Mouse (Mus musculus): ENCODE measurements around the gene Gstm1. TPM values are rescaled to one million over a fixed set of nuclear protein-coding genes. Genes with fewer than 3 reads are reported as not detected.
"Not testable (repeated sequence)": the region's sequence is repeated elsewhere in the genome, so short reads cannot be mapped to it uniquely, and the experiment has no call there.

Gstm1 gene
- polyA plus RNA-seq, 1 experiment from 2014 or later: 28.0 TPM

GRCm38 (mm10) chr3:108011558-108011957 lies 6.2 kb downstream of the Gstm1 start:
- ATAC-seq (ENCODE audit: insufficient read depth, low FRiP score, low TSS enrichment) (0 out of 2 replicates have a peak, but pooled peaks have one; percentile 35), DNase-seq (ENCODE audit: low spot score) (no peak)
- H3K36me3 ChIP-seq (ENCODE audit: control insufficient read depth, insufficient read depth, low read length): no peaks in the 10 kb centered on the region
- H3K4me3 ChIP-seq (ENCODE audit: low read depth, low read length): no peak overlapping the region
- no peak overlapping the region for H3K9ac ChIP-seq (ENCODE audit: low read length)
- 64% methylated on average over 3 of the region's 3 CpGs for WGBS
- H3K9me3 ChIP-seq (ENCODE audit: control insufficient read depth, low read length): no peaks in the 10 kb centered on the region
- no peaks in the 10 kb centered on the region for H3K4me1 ChIP-seq (ENCODE audit: control insufficient read depth, insufficient read depth, low read length)
- H3K4me2 ChIP-seq (ENCODE audit: low read depth): no peak overlapping the region
- no peak overlapping the region for H3K27ac ChIP-seq (ENCODE audit: low read depth, low read length)
- no peaks in the 10 kb centered on the region for H3K27me3 ChIP-seq (ENCODE audit: control insufficient read depth, insufficient read depth, low read length)

GRCm38 (mm10) chr3:108010286-108010685 lies 7.5 kb downstream of the Gstm1 start:
- Histone ChIP-seq H3K36me3 (ENCODE audit: control insufficient read depth, insufficient read depth, low read length) (no peaks in the 10 kb centered on the region), H3K4me2 (ENCODE audit: low read depth) (no peak overlapping the region), H3K27me3 (ENCODE audit: control insufficient read depth, insufficient read depth, low read length) (no peaks in the 10 kb centered on the region), H3K9me3 (ENCODE audit: control insufficient read depth, low read length) (no peaks in the 10 kb centered on the region), H3K4me1 (ENCODE audit: control insufficient read depth, insufficient read depth, low read length) (no peaks in the 10 kb centered on the region), H3K9ac (ENCODE audit: low read length) (no peak overlapping the region), H3K4me3 (ENCODE audit: low read depth, low read length) (no peak overlapping the region), H3K27ac (ENCODE audit: low read depth, low read length) (no peak overlapping the region)
- ATAC-seq (ENCODE audit: insufficient read depth, low FRiP score, low TSS enrichment) (no peak), DNase-seq (ENCODE audit: low spot score) (no peak)
- WGBS: 81% methylated on average over 2 of the region's 2 CpGs

- Histone ChIP-seq H3K4me1 (ENCODE audit: control insufficient read depth, insufficient read depth, low read length) (no peaks in the 10 kb centered on the region), H3K36me3 (ENCODE audit: control insufficient read depth, insufficient read depth, low read length) (no peaks in the 10 kb centered on the region), H3K9ac (ENCODE audit: low read length) (no peak overlapping the region), H3K9me3 (ENCODE audit: control insufficient read depth, low read length) (no peaks in the 10 kb centered on the region), H3K27me3 (ENCODE audit: control insufficient read depth, insufficient read depth, low read length) (no peaks in the 10 kb centered on the region), H3K4me2 (ENCODE audit: low read depth) (no peak overlapping the region), H3K27ac (ENCODE audit: low read depth, low read length) (no peak overlapping the region), H3K4me3 (ENCODE audit: low read depth, low read length) (no peak overlapping the region)
- 86% methylated on average over 8 of the region's 8 CpGs for WGBS
- no peak for DNase-seq (ENCODE audit: low spot score)
- no peak for ATAC-seq (ENCODE audit: insufficient read depth, low FRiP score, low TSS enrichment)
Measured at GRCm38 (mm10) chr3:108002021-108002420, 15.8 kb downstream of the Gstm1 start.

- H3K36me3 ChIP-seq (ENCODE audit: control insufficient read depth, insufficient read depth, low read length): no peaks in the 10 kb centered on the region
- H3K27ac ChIP-seq (ENCODE audit: low read depth, low read length): no peak overlapping the region
- 86% methylated on average over 3 of the region's 3 CpGs for WGBS
- ATAC-seq (ENCODE audit: insufficient read depth, low FRiP score, low TSS enrichment) (no peak), DNase-seq (ENCODE audit: low spot score) (no peak)
- H3K9ac ChIP-seq (ENCODE audit: low read length): no peak overlapping the region
- H3K9me3 ChIP-seq (ENCODE audit: control insufficient read depth, low read length): no peaks in the 10 kb centered on the region
- no peak overlapping the region for H3K4me2 ChIP-seq (ENCODE audit: low read depth)
- H3K4me3 ChIP-seq (ENCODE audit: low read depth, low read length): no peak overlapping the region
- no peaks in the 10 kb centered on the region for H3K27me3 ChIP-seq (ENCODE audit: control insufficient read depth, insufficient read depth, low read length)
- no peaks in the 10 kb centered on the region for H3K4me1 ChIP-seq (ENCODE audit: control insufficient read depth, insufficient read depth, low read length)
Measured at GRCm38 (mm10) chr3:107999491-107999890, 18.3 kb downstream of the Gstm1 start.

- Histone ChIP-seq H3K9ac (ENCODE audit: low read length) (no peak overlapping the region), H3K9me3 (ENCODE audit: control insufficient read depth, low read length) (no peaks in the 10 kb centered on the region), H3K27me3 (ENCODE audit: control insufficient read depth, insufficient read depth, low read length) (no peaks in the 10 kb centered on the region), H3K36me3 (ENCODE audit: control insufficient read depth, insufficient read depth, low read length) (no peaks in the 10 kb centered on the region), H3K27ac (ENCODE audit: low read depth, low read length) (no peak overlapping the region), H3K4me2 (ENCODE audit: low read depth) (no peak overlapping the region), H3K4me1 (ENCODE audit: control insufficient read depth, insufficient read depth, low read length) (no peaks in the 10 kb centered on the region), H3K4me3 (ENCODE audit: low read depth, low read length) (no peak overlapping the region)
- 86% methylated on average over 3 of the region's 3 CpGs for WGBS
- no peak for DNase-seq (ENCODE audit: low spot score)
- ATAC-seq (ENCODE audit: insufficient read depth, low FRiP score, low TSS enrichment): no peak
Measured at GRCm38 (mm10) chr3:107998591-107998990, 19.2 kb downstream of the Gstm1 start.

GRCm38 (mm10) chr3:107996576-107996975 lies 21.2 kb downstream of the Gstm1 start:
- H3K9me3 ChIP-seq (ENCODE audit: control insufficient read depth, low read length): no peaks in the 10 kb centered on the region
- no peak overlapping the region for H3K27ac ChIP-seq (ENCODE audit: low read depth, low read length)
- H3K9ac ChIP-seq (ENCODE audit: low read length): no peak overlapping the region
- ATAC-seq (ENCODE audit: insufficient read depth, low FRiP score, low TSS enrichment) (no peak), DNase-seq (ENCODE audit: low spot score) (no peak)
- no peak overlapping the region for H3K4me2 ChIP-seq (ENCODE audit: low read depth)
- H3K4me1 ChIP-seq (ENCODE audit: control insufficient read depth, insufficient read depth, low read length): no peaks in the 10 kb centered on the region
- H3K4me3 ChIP-seq (ENCODE audit: low read depth, low read length): no peak overlapping the region
- 88% methylated on average over 4 of the region's 4 CpGs for WGBS
- no peaks in the 10 kb centered on the region for H3K27me3 ChIP-seq (ENCODE audit: control insufficient read depth, insufficient read depth, low read length)
- no peaks in the 10 kb centered on the region for H3K36me3 ChIP-seq (ENCODE audit: control insufficient read depth, insufficient read depth, low read length)

GRCm38 (mm10) chr3:107995974-107996373 lies 21.8 kb downstream of the Gstm1 start:
- H3K4me1 ChIP-seq (ENCODE audit: control insufficient read depth, insufficient read depth, low read length); H3K27ac ChIP-seq (ENCODE audit: low read depth, low read length); H3K9me3 ChIP-seq (ENCODE audit: control insufficient read depth, low read length); H3K36me3 ChIP-seq (ENCODE audit: control insufficient read depth, insufficient read depth, low read length); H3K27me3 ChIP-seq (ENCODE audit: control insufficient read depth, insufficient read depth, low read length); DNase-seq (ENCODE audit: low spot score); H3K4me2 ChIP-seq (ENCODE audit: low read depth); ATAC-seq (ENCODE audit: insufficient read depth, low FRiP score, low TSS enrichment); H3K4me3 ChIP-seq (ENCODE audit: low read depth, low read length); H3K9ac ChIP-seq (ENCODE audit: low read length): not testable (repeated sequence)
- WGBS: 72% methylated on average over 2 of the region's 2 CpGs

GRCm38 (mm10) chr3:107986041-107986562 lies 31.7 kb downstream of the Gstm1 start, which contains the start of gene Gstm2:
TSS of gene Gstm2 (minus strand) at chr3:107986453.
- DNase-seq (ENCODE audit: low spot score) (peak; percentile 15), ATAC-seq (ENCODE audit: insufficient read depth, low FRiP score, low TSS enrichment) (no peak)

GRCm38 (mm10) chr3:107985141-107985540 lies 32.6 kb downstream of the Gstm1 start:
- H3K4me2 ChIP-seq (ENCODE audit: low read depth); H3K9me3 ChIP-seq (ENCODE audit: control insufficient read depth, low read length); H3K4me1 ChIP-seq (ENCODE audit: control insufficient read depth, insufficient read depth, low read length); ATAC-seq (ENCODE audit: insufficient read depth, low FRiP score, low TSS enrichment); H3K27ac ChIP-seq (ENCODE audit: low read depth, low read length); H3K27me3 ChIP-seq (ENCODE audit: control insufficient read depth, insufficient read depth, low read length); DNase-seq (ENCODE audit: low spot score); H3K9ac ChIP-seq (ENCODE audit: low read length); H3K4me3 ChIP-seq (ENCODE audit: low read depth, low read length); H3K36me3 ChIP-seq (ENCODE audit: control insufficient read depth, insufficient read depth, low read length): not testable (repeated sequence)
- 94% methylated on average over 2 of the region's 2 CpGs for WGBS

More at GRCm38 (mm10) chr3:107986041-107986562, 31.7 kb downstream of the Gstm1 start, which contains the start of gene Gstm2:
- no peaks in the 10 kb centered on the region for H3K9me3 ChIP-seq (ENCODE audit: control insufficient read depth, low read length)
- H3K36me3 ChIP-seq (ENCODE audit: control insufficient read depth, insufficient read depth, low read length): no peaks in the 10 kb centered on the region
- no peak within 1 kb of the TSS for H3K4me2 ChIP-seq (ENCODE audit: low read depth)
- H3K4me1 ChIP-seq (ENCODE audit: control insufficient read depth, insufficient read depth, low read length): no peaks in the 10 kb centered on the region
- no peaks in the 10 kb centered on the region for H3K27me3 ChIP-seq (ENCODE audit: control insufficient read depth, insufficient read depth, low read length)
- no peak within 1 kb of the TSS for H3K27ac ChIP-seq (ENCODE audit: low read depth, low read length)
- no peak within 1 kb of the TSS for H3K4me3 ChIP-seq (ENCODE audit: low read depth, low read length)
- 64% methylated on average over 8 of the region's 8 CpGs for WGBS
- no peak within 1 kb of the TSS for H3K9ac ChIP-seq (ENCODE audit: low read length)

Measured in neural tube, embryonic 11.5 days (tissue).